Mouse (Mus musculus): ENCODE results near the gene Plpp1.

DNA sequence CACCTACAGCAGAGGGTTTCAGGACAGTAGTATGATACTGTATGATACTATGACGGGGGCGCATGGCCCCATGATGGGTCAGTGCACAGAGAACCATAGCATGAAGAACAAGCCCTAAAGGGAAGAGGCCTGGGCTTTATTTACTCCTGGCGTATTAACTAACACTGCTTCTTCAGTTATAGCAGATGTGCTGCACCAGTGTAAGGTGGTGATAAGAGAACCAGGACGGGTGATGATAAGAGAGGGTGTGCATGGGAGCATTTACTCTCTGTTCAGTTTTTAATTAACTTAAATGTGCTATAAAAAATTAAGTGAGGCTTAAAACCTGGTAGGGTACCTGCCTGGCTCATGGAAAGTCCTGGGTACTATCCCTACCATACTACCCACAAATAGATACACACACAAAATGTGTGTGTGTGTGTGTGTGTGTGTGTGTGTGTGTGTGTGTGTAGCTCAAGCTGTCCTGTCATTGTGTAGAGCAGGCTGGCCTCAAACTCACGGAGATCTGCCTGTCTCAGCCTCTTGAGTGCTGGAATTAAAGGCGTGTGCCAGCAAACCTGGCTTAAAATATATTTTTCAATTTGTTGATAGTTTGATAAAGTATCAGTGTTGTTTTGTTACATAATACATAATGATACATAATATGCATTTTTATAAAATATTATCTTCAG, 38.1 kb downstream of the Plpp1 start:
- TF ChIP-seq CTCF (IDR thresholded peaks at IDR 0.05; ENCODE audit: insufficient read depth, low read length) (no peak), POLR2A (IDR thresholded peaks at IDR 0.05; ENCODE audit: borderline replicate concordance, extremely low read depth, low read depth, low read length) (no peak)
